Mouse (Mus musculus): ENCODE data around the gene Abo. TPM values are rescaled to one million over a fixed set of nuclear protein-coding genes. Genes with fewer than 3 reads are reported as not detected.

Gene Abo
- not detected for total RNA-seq (2023)

GRCm38 (mm10) chr2:26864879-26865278 lies at the start of gene Abo:
Gene Abo, minus strand, starts transcription at chr2:26864979.

GRCm38 (mm10) chr2:26910124-26910993 lies 45.6 kb upstream of the Abo start, which contains the start of the genes Med22 and Rpl7a:
Gene Med22, minus strand, starts transcription at chr2:26910677.
Gene Rpl7a, plus strand, starts transcription at chr2:26910764.

GRCm38 (mm10) chr2:26902467-26903220 lies 37.9 kb upstream of the Abo start, which contains the start of gene Surf6:
Gene Surf6, minus strand, starts transcription at chr2:26902879.

Other genes with a start within 250 kb of the Abo start
- gene Fam69b, start 236.5 kb downstream of the Abo start, total RNA-seq (2023): 1 to 10 TPM in 1 of 2 experiments, under 1 TPM in 1; 0.95 to 1.2 TPM
- gene Lcn4, start 193.7 kb downstream of the Abo start, total RNA-seq (2023): 10 to 100 TPM; 10.2 to 13.5 TPM
- gene Surf6, start 37.9 kb upstream of the Abo start, total RNA-seq (2023): 10 to 100 TPM; 66.6 to 79.3 TPM
- gene Med22, start 45.7 kb upstream of the Abo start, total RNA-seq (2023): 10 to 100 TPM; 21.7 to 25.8 TPM
- 100 to 1,000 TPM; 882 to 950 TPM for gene Rpl7a, start 45.8 kb upstream of the Abo start, total RNA-seq (2023)
- 10 to 100 TPM; 57.0 to 61.8 TPM for gene Surf2, start 51.4 kb upstream of the Abo start, total RNA-seq (2023)
- 10 to 100 TPM; 62.7 to 72.0 TPM for gene Surf1, start 51.6 kb upstream of the Abo start, total RNA-seq (2023)
- gene Surf4, start 68.9 kb upstream of the Abo start, total RNA-seq (2023): 10 to 100 TPM; 80.8 to 82.9 TPM
- gene Stkld1, start 69.1 kb upstream of the Abo start, total RNA-seq (2023): not detected
- gene Rexo4, start 99.4 kb upstream of the Abo start, total RNA-seq (2023): 100 to 1,000 TPM in 1 of 2 experiments, 10 to 100 TPM in 1; 96.5 to 103 TPM
- gene Adamts13, start 108.4 kb upstream of the Abo start, total RNA-seq (2023): not detected
- gene Cacfd1, start 144.9 kb upstream of the Abo start, total RNA-seq (2023): 10 to 100 TPM; 35.4 TPM
- under 1 TPM; 0.53 to 0.82 TPM for gene Slc2a6, start 163.0 kb upstream of the Abo start, total RNA-seq (2023)
- not detected for gene Mymk, start 207.2 kb upstream of the Abo start, total RNA-seq (2023)
- 1 to 10 TPM in 1 of 2 experiments, under 1 TPM in 1; 0.52 to 1.0 TPM for gene Adamtsl2, start 214.4 kb upstream of the Abo start, total RNA-seq (2023)